Mouse (Mus musculus) B cell, adult 67 days (primary cell): ENCODE data around the gene Ubqln5. TPM values are rescaled to one million over a fixed set of nuclear protein-coding genes. Genes with fewer than 3 reads are reported as not detected.

Experiments used
- total RNA-seq, 2 experiments: library from RNA; stranded (reverse); gene quantifications; 4 replicates each; pipeline ENCODE4 v1.2.4; 2023

Ubqln5 gene
- total RNA-seq = not detected

GRCm38 (mm10) chr7:104129726-104130125 lies at the start of gene Ubqln5:
Ubqln5 (minus strand) TSS chr7:104129826.

GRCm38 (mm10) chr7:104150456-104150855 lies 20.8 kb upstream of the Ubqln5 start, which contains the start of gene Ubqlnl:
Ubqlnl (minus strand) TSS chr7:104150556.

GRCm38 (mm10) chr7:104143179-104143578 lies 13.6 kb upstream of the Ubqln5 start, which contains the start of gene Ubqln3:
Ubqln3 (minus strand) TSS chr7:104143279.

GRCm38 (mm10) chr7:104137305-104137704 lies 7.7 kb upstream of the Ubqln5 start, which contains the start of gene Olfr643:
Olfr643 (minus strand) TSS chr7:104137405.

GRCm38 (mm10) chr7:104104757-104104972 lies 25.0 kb downstream of the Ubqln5 start, which contains the start of gene Olfr646:
Olfr646 (plus strand) TSS chr7:104104873.

GRCm38 (mm10) chr7:104085365-104085764 lies 44.3 kb downstream of the Ubqln5 start, which contains the start of gene Olfr645:
Olfr645 (minus strand) TSS chr7:104085465.

Other genes starting within 250 kb of the Ubqln5 start
- gene Olfr66, start 243.6 kb downstream of the Ubqln5 start, total RNA-seq = not detected
- not detected for gene Olfr64, start 235.3 kb downstream of the Ubqln5 start, total RNA-seq
- gene Olfr65, start 226.3 kb downstream of the Ubqln5 start, total RNA-seq = not detected
- gene Olfr631, start 201.0 kb downstream of the Ubqln5 start, total RNA-seq = not detected
- not detected for gene Olfr632, start 195.5 kb downstream of the Ubqln5 start, total RNA-seq
- not detected for gene Olfr633, start 185.4 kb downstream of the Ubqln5 start, total RNA-seq
- gene Olfr635, start 158.7 kb downstream of the Ubqln5 start, total RNA-seq = not detected
- not detected for gene Olfr638, start 131.1 kb downstream of the Ubqln5 start, total RNA-seq
- not detected for gene Olfr639, start 112.5 kb downstream of the Ubqln5 start, total RNA-seq
- not detected for gene Olfr640, start 104.3 kb downstream of the Ubqln5 start, total RNA-seq
- not detected for gene Olfr641, start 94.4 kb downstream of the Ubqln5 start, total RNA-seq
- not detected for gene Olfr642, start 77.2 kb downstream of the Ubqln5 start, total RNA-seq
- not detected for gene 4930516K23Rik, start 68.4 kb downstream of the Ubqln5 start, total RNA-seq
- not detected for gene Olfr644, start 58.0 kb downstream of the Ubqln5 start, total RNA-seq
- not detected for gene Olfr645, start 44.4 kb downstream of the Ubqln5 start, total RNA-seq
- not detected for gene Olfr646, start 25.0 kb downstream of the Ubqln5 start, total RNA-seq
- gene Olfr643, start 7.6 kb upstream of the Ubqln5 start, total RNA-seq = not detected
- gene Ubqln3, start 13.5 kb upstream of the Ubqln5 start, total RNA-seq = not detected
- gene Ubqlnl, start 20.7 kb upstream of the Ubqln5 start, total RNA-seq = not detected
- not detected for gene Olfm5, start 35.0 kb upstream of the Ubqln5 start, total RNA-seq
- not detected for gene Olfr648, start 53.6 kb upstream of the Ubqln5 start, total RNA-seq
- gene Olfr649, start 66.2 kb upstream of the Ubqln5 start, total RNA-seq = not detected
- under 1 TPM; 0.39 to 0.70 TPM for gene Trim6, start 89.0 kb upstream of the Ubqln5 start, total RNA-seq
- 10 to 100 TPM; 67.2 to 84.3 TPM for gene Trim34a, start 114.6 kb upstream of the Ubqln5 start, total RNA-seq
- 10 to 100 TPM; 30.7 to 37.6 TPM for gene Trim5, start 158.3 kb upstream of the Ubqln5 start, total RNA-seq
- 100 to 1,000 TPM; 121 to 151 TPM for gene Trim12a, start 185.6 kb upstream of the Ubqln5 start, total RNA-seq
- gene Trim34b, start 199.6 kb upstream of the Ubqln5 start, total RNA-seq = 1 to 10 TPM; 3.5 to 4.3 TPM
- 10 to 100 TPM; 52.0 to 65.2 TPM for gene Trim12c, start 223.5 kb upstream of the Ubqln5 start, total RNA-seq
- gene Trim30b, start 240.1 kb upstream of the Ubqln5 start, total RNA-seq = 10 to 100 TPM; 27.6 to 36.8 TPM